Mouse (Mus musculus) midbrain, embryonic 14.5 days (tissue): Measurements from ENCODE around the gene Adamts12. TPM values are rescaled to one million over a fixed set of nuclear protein-coding genes. Genes with fewer than 3 reads are reported as not detected.

Source experiments
- ATAC-seq: fragments of 200-750 bp; cut with Nextera tagmentation; 2 replicates; pipeline ENCODE4 v1.8.0; 2017; ENCODE audit warnings: moderate number of reproducible peaks, moderate library complexity; ENCODE audit not compliant: low FRiP score, low TSS enrichment
- DNase-seq: peaks from one replicate; pipeline ENCODE4 v3.0.0-alpha.2; 2015
- H3K27ac ChIP-seq: fragments of 300-500 bp; sonication (generic); replicated peaks from 2 replicates; pipeline ENCODE4 v1.5.1; 2014; ENCODE audit warnings: mild to moderate bottlenecking, low read depth, low read length, moderate library complexity
- H3K27me3 ChIP-seq: fragments of 300-500 bp; sonication (generic); 2 replicates; pipeline ENCODE4 v1.6.1; 2014; ENCODE audit warnings: low read length, control low read depth, mixed read lengths; ENCODE audit not compliant: control insufficient read depth, insufficient read depth
- H3K36me3 ChIP-seq: fragments of 300-500 bp; sonication (generic); 2 replicates; pipeline ENCODE4 v1.6.1; 2014; ENCODE audit warnings: low read length, control low read depth; ENCODE audit not compliant: control insufficient read depth, insufficient read depth
- H3K4me1 ChIP-seq: fragments of 300-500 bp; sonication (generic); 2 replicates; pipeline ENCODE4 v1.6.1; 2014; ENCODE audit warnings: mild to moderate bottlenecking, antibody characterized with exemption, low read length, control low read depth; ENCODE audit not compliant: control insufficient read depth, insufficient read depth
- H3K4me2 ChIP-seq: fragments of 300-500 bp; sonication (generic); 2 replicates; pipeline ENCODE4 v1.6.1; 2014; ENCODE audit warnings: mild to moderate bottlenecking, low read length, moderate library complexity
- H3K4me3 ChIP-seq: fragments of 300-500 bp; sonication (generic); replicated peaks from 2 replicates; pipeline ENCODE4 v1.5.1; 2014; ENCODE audit warnings: low read depth, low read length
- H3K9ac ChIP-seq: fragments of 300-500 bp; sonication (generic); replicated peaks from 2 replicates; pipeline ENCODE4 v1.6.1; 2014; ENCODE audit warnings: mild to moderate bottlenecking, low read length, moderate library complexity
- H3K9me3 ChIP-seq: fragments of 300-500 bp; sonication (generic); 2 replicates; pipeline ENCODE4 v1.6.1; 2016; ENCODE audit warnings: low read length, control low read depth, mixed read lengths; ENCODE audit not compliant: control insufficient read depth
- WGBS: fragments of 180-500 bp; shearing (Covaris S2); extraction: QIAGEN DNeasy Blood & Tissue Kit; methylation state at CpG from one replicate; pipeline ENCODE4 v1.1.7; 2014; 5-methylcytosine and 5-hydroxymethylcytosine counted together
- polyA plus RNA-seq: library from polyadenylated mRNA; unstranded; fragments of >200 nt; fragmentation: Nextera tagmentation; extraction: Ambion mirVana; gene quantifications from 2 replicates; pipeline ENCODE4 v1.2.1, GENCODE M21; 2014

Gene Adamts12
- polyA plus RNA-seq, 1 experiment from 2014 or later: 2.8 TPM

DNA sequence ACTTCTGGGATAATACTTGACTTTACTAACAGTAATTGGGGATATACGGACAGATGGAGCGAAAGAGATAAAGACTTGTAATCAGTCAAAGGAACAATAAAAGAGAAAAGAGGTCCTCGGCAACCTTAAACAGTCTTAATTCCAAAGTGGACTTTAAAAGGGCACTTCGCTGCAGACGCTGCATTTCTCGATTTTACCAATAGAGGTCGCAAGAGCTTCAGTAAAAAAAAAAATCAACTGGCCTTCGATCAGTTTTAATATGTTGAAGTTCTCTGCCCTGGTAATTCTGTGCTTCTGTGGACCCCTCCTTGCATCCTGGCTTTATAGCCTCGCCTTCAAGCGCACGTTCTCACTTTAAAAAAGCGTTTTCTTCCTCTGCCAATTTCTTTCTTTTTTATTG, 26.1 kb upstream of the Adamts12 start:
- H3K4me3 ChIP-seq: no peak overlapping the region
- DNase-seq (peak; percentile 87), ATAC-seq (no peak)
- H3K9me3 ChIP-seq: no peaks in the 10 kb centered on the region
- no peak overlapping the region for H3K27ac ChIP-seq
- peaks cover 41% of the 10 kb centered on the region for H3K27me3 ChIP-seq
- peaks cover 12% of the 10 kb centered on the region for H3K4me1 ChIP-seq
- 3% methylated on average over 12 of the region's 12 CpGs for WGBS
- no peak overlapping the region for H3K4me2 ChIP-seq
- H3K9ac ChIP-seq: no peak overlapping the region
- no peaks in the 10 kb centered on the region for H3K36me3 ChIP-seq

GRCm38 (mm10) chr15:11040067-11040466, 24.5 kb upstream of the Adamts12 start:
- H3K27ac ChIP-seq: no peak overlapping the region
- H3K9ac ChIP-seq: no peak overlapping the region
- no peaks in the 10 kb centered on the region for H3K36me3 ChIP-seq
- H3K4me3 ChIP-seq: no peak overlapping the region
- peaks cover 12% of the 10 kb centered on the region for H3K4me1 ChIP-seq
- H3K9me3 ChIP-seq: no peaks in the 10 kb centered on the region
- H3K27me3 ChIP-seq: peaks cover 32% of the 10 kb centered on the region
- 68% methylated on average over 5 of the region's 5 CpGs for WGBS
- no peak for DNase-seq
- H3K4me2 ChIP-seq: no peak overlapping the region
- ATAC-seq: no peak

DNA sequence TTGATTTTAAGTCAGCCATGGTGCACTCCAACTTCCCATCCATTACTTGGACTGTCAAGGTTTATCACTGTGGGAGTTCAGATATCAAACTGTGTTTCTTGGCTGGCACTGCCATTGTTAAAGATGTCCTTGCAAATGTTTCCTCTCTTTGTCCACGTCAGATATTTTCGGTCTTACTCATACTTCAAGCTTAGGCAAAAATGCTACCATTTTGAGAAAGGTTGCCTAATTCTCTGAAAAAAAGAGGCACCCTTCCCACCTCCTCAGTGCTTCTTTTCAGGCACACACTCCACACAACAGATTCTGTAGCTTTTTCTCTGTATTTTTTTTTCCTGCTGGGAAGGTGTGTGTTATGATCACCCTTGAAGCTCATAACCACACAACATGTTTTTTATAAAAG, 23.4 kb upstream of the Adamts12 start:
- no peak overlapping the region for H3K9ac ChIP-seq
- peaks cover 21% of the 10 kb centered on the region for H3K27me3 ChIP-seq
- no peak overlapping the region for H3K27ac ChIP-seq
- H3K4me2 ChIP-seq: no peak overlapping the region
- WGBS: 87% methylated on average over 2 of the region's 2 CpGs
- DNase-seq (no peak), ATAC-seq (no peak)
- H3K9me3 ChIP-seq: no peaks in the 10 kb centered on the region
- H3K4me3 ChIP-seq: no peak overlapping the region
- H3K36me3 ChIP-seq: no peaks in the 10 kb centered on the region
- peaks cover 7% of the 10 kb centered on the region for H3K4me1 ChIP-seq

DNA sequence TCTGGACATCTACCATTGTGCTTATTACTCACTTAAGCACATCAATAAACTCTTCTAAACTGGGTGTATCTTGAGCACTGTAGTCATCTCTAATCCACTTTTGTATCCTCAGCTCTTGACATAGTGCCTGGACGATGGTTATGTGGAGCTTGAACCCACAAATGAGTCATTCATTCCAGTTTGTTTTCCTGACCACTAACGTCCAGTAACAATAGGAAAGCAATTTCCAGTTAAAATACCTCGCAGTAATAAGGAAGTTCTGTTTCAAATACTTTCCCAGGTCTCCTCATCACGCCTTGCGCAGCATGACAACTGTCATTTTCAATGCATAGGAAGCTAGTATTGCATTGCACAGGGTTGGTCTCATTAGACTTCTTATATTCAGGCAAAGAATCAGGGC, 21.8 kb upstream of the Adamts12 start:
- no peak for DNase-seq
- H3K27me3 ChIP-seq: peaks cover 5% of the 10 kb centered on the region
- H3K9ac ChIP-seq: no peak overlapping the region
- no peaks in the 10 kb centered on the region for H3K9me3 ChIP-seq
- H3K4me3 ChIP-seq: no peak overlapping the region
- H3K27ac ChIP-seq: no peak overlapping the region
- no peak overlapping the region for H3K4me2 ChIP-seq
- ATAC-seq: no peak
- no peaks in the 10 kb centered on the region for H3K36me3 ChIP-seq
- H3K4me1 ChIP-seq: no peaks in the 10 kb centered on the region
- WGBS: 90% methylated on average over 5 of the region's 5 CpGs

GRCm38 (mm10) chr15:11053678-11054439, 10.7 kb upstream of the Adamts12 start:
- H3K27me3 ChIP-seq: no peaks in the 10 kb centered on the region
- H3K4me2 ChIP-seq: no peak overlapping the region
- no peaks in the 10 kb centered on the region; the same call in 1 of the 2 replicates for H3K4me1 ChIP-seq
- H3K36me3 ChIP-seq: no peaks in the 10 kb centered on the region
- ATAC-seq (peak; percentile 67; the same call in 1 of the 2 replicates), DNase-seq (peak; percentile 46)
- H3K27ac ChIP-seq: no peak overlapping the region
- no peak overlapping the region for H3K9ac ChIP-seq
- WGBS: 9% methylated on average over 10 of the region's 10 CpGs
- no peak overlapping the region for H3K4me3 ChIP-seq
- H3K9me3 ChIP-seq: no peaks in the 10 kb centered on the region

- Histone ChIP-seq H3K27ac (no peak overlapping the region), H3K36me3 (no peaks in the 10 kb centered on the region), H3K4me3 (no peak overlapping the region), H3K9ac (no peak overlapping the region), H3K9me3 (no peaks in the 10 kb centered on the region), H3K27me3 (no peaks in the 10 kb centered on the region), H3K4me2 (no peak overlapping the region), H3K4me1 (no peaks in the 10 kb centered on the region; the same call in 1 of the 2 replicates)
- WGBS: 48% methylated on average over 7 of the region's 7 CpGs
- no peak for DNase-seq
- ATAC-seq: no peak
Measured at GRCm38 (mm10) chr15:11054440-11055080, 10.0 kb upstream of the Adamts12 start.

- DNase-seq (no peak), ATAC-seq (no peak)
- Histone ChIP-seq H3K27me3 (no peaks in the 10 kb centered on the region), H3K4me1 (peaks cover 26% of the 10 kb centered on the region), H3K4me3 (no peak overlapping the region), H3K36me3 (no peaks in the 10 kb centered on the region), H3K9ac (no peak overlapping the region), H3K4me2 (no peak overlapping the region), H3K9me3 (no peaks in the 10 kb centered on the region), H3K27ac (no peak overlapping the region)
- 97% methylated on average over 1 of the region's 1 CpGs for WGBS
Measured at GRCm38 (mm10) chr15:11062903-11063302, 1.7 kb upstream of the Adamts12 start.

DNA sequence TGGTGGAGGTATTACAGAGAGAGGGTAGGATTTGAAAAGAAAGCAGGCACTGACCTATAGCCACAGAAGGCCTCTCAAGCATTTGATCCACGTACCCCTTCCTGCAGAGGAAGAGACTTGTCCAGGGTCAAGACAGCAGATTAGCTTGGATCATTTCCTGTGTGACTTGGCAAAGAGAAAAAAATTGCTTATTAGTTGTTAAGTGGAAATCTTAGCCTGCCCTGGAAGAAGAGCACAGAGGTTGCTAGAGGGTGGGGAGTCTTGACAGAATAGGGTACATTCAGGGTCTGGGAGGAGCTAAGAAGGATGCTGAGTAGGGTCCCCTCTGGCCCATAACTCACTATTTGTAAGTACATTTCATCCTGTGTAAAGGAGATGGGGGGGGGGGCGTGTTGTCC, 431 bp upstream of the Adamts12 start:
- Histone ChIP-seq H3K27me3 (no peaks in the 10 kb centered on the region), H3K9ac (no peak overlapping the region), H3K4me1 (peaks cover 26% of the 10 kb centered on the region), H3K27ac (no peak overlapping the region), H3K9me3 (no peaks in the 10 kb centered on the region), H3K4me2 (no peak overlapping the region), H3K36me3 (no peaks in the 10 kb centered on the region), H3K4me3 (no peak overlapping the region)
- 8% methylated on average over 2 of the region's 2 CpGs for WGBS
- DNase-seq (no peak), ATAC-seq (no peak)
